Mouse (Mus musculus) heart, adult 2 months (tissue): ENCODE results near the gene Lenep.

Experiments used
- CTCF ChIP-seq: fragments of 200-600 bp; IDR thresholded peaks from 2 replicates; pipeline ENCODE4 v1.8.1; 2022; ENCODE audit warnings: antibody characterized with exemption, mild to moderate bottlenecking, moderate library complexity
- EP300 ChIP-seq: fragments of 200-500 bp; IDR thresholded peaks from 2 replicates; pipeline ENCODE4 v1.6.1; 2011; ENCODE audit warnings: low read depth, low read length, control low read depth; ENCODE audit not compliant: insufficient read depth
- POLR2A ChIP-seq: fragments of 200-500 bp; IDR thresholded peaks from 2 replicates; pipeline ENCODE4 v1.6.1; 2011; ENCODE audit warnings: mild to moderate bottlenecking, low read depth, low read length, control low read depth; ENCODE audit not compliant: insufficient read depth

- TF ChIP-seq CTCF (no peak), EP300 (no peak), POLR2A (no peak)
Observed at GRCm38 (mm10) chr3:89395419-89395805, 7.2 kb downstream of the Lenep start.
